Mouse (Mus musculus) embryonic facial prominence, embryonic 11.5 days (tissue): ENCODE measurements around the gene Ggact. TPM values are rescaled to one million over a fixed set of nuclear protein-coding genes. Genes with fewer than 3 reads are reported as not detected.

Source experiments
- ATAC-seq: fragments of 200-750 bp; cut with Nextera tagmentation; replicated peaks from 2 replicates; pipeline ENCODE4 v1.8.0; 2017; ENCODE audit warnings: low read depth; ENCODE audit not compliant: insufficient number of reproducible peaks, low FRiP score, low TSS enrichment
- DNase-seq: peaks from one replicate; pipeline ENCODE4 v3.0.0-alpha.2; 2015; ENCODE audit warnings: low spot score
- H3K27ac ChIP-seq: fragments of 300-500 bp; sonication (generic); replicated peaks from 2 replicates; pipeline ENCODE4 v1.5.1; 2014; ENCODE audit warnings: mild to moderate bottlenecking, low read depth, low read length, control low read depth
- H3K27me3 ChIP-seq: fragments of 300-500 bp; sonication (generic); 2 replicates; pipeline ENCODE4 v1.6.1; 2014; ENCODE audit warnings: mild to moderate bottlenecking, low read length, moderate library complexity, mixed read lengths; ENCODE audit not compliant: control insufficient read depth, insufficient read depth
- H3K36me3 ChIP-seq: fragments of 300-500 bp; sonication (generic); replicated peaks from 2 replicates; pipeline ENCODE4 v1.6.1; 2014; ENCODE audit warnings: low read depth, mild to moderate bottlenecking, low read length, moderate library complexity, mixed read lengths; ENCODE audit not compliant: control insufficient read depth, insufficient read depth
- H3K4me1 ChIP-seq: fragments of 300-500 bp; sonication (generic); 2 replicates; pipeline ENCODE4 v1.6.1; 2014; ENCODE audit warnings: low read length, mixed read lengths; ENCODE audit not compliant: control insufficient read depth, insufficient read depth
- H3K4me2 ChIP-seq: fragments of 300-500 bp; sonication (generic); 2 replicates; pipeline ENCODE4 v1.6.1; 2014; ENCODE audit warnings: low read depth, mild to moderate bottlenecking, control low read depth, low read length, moderate library complexity
- H3K4me3 ChIP-seq: fragments of 300-500 bp; sonication (generic); 2 replicates; pipeline ENCODE4 v1.5.1; 2014; ENCODE audit warnings: low read depth, low read length, control low read depth
- H3K9ac ChIP-seq: fragments of 300-500 bp; sonication (generic); replicated peaks from 2 replicates; pipeline ENCODE4 v1.6.1; 2014; ENCODE audit warnings: mild to moderate bottlenecking, control low read depth, low read length
- H3K9me3 ChIP-seq: fragments of 300-500 bp; sonication (generic); replicated peaks from 2 replicates; pipeline ENCODE4 v1.6.1; 2016; ENCODE audit warnings: mild to moderate bottlenecking, low read length, inconsistent platforms, mixed read lengths; ENCODE audit not compliant: control insufficient read depth
- WGBS: fragments of 180-500 bp; shearing (Covaris S2); extraction: QIAGEN DNeasy Blood & Tissue Kit; methylation state at CpG from one replicate; pipeline ENCODE4 v1.1.7; 2014; 5-methylcytosine and 5-hydroxymethylcytosine counted together
- polyA plus RNA-seq: library from polyadenylated mRNA; unstranded; fragments of >200 nt; fragmentation: Nextera tagmentation; extraction: Ambion mirVana; gene quantifications from 2 replicates; pipeline ENCODE4 v1.2.1, GENCODE M21; 2014

Ggact gene
- polyA plus RNA-seq = 6.7 and 9.3 TPM in 2 replicates

- WGBS = 77% methylated on average over 6 of the region's 6 CpGs
- Histone ChIP-seq H3K27me3 (no peaks in the 10 kb centered on the region), H3K9me3 (no peaks in the 10 kb centered on the region), H3K4me2 (peak within 1 kb of the TSS; percentile 77), H3K4me3 (peak within 1 kb of the TSS; percentile 62), H3K36me3 (no peaks in the 10 kb centered on the region), H3K27ac (no peak within 1 kb of the TSS), H3K4me1 (no peaks in the 10 kb centered on the region; the same call in 1 of the 2 replicates), H3K9ac (peak within 1 kb of the TSS; percentile 64)
- DNase-seq (no peak), ATAC-seq (no peak)
Observed at GRCm38 (mm10) chr14:122913657-122914056, at the start of gene Ggact. Gene Ggact (minus strand): TSS chr14:122913757.

GRCm38 (mm10) chr14:122957941-122958340 lies 44.4 kb upstream of the Ggact start:
- ATAC-seq (no peak), DNase-seq (no peak)
- Histone ChIP-seq H3K9me3 (no peaks in the 10 kb centered on the region), H3K4me1 (no peaks in the 10 kb centered on the region), H3K4me2 (no peak overlapping the region), H3K27me3 (no peaks in the 10 kb centered on the region), H3K4me3 (no peak overlapping the region), H3K9ac (no peak overlapping the region), H3K36me3 (no peaks in the 10 kb centered on the region), H3K27ac (no peak overlapping the region)
- WGBS = 89% methylated on average over 8 of the region's 8 CpGs

- no peaks in the 10 kb centered on the region for H3K9me3 ChIP-seq
- no peak overlapping the region for H3K9ac ChIP-seq
- no peaks in the 10 kb centered on the region for H3K36me3 ChIP-seq
- no peaks in the 10 kb centered on the region for H3K4me1 ChIP-seq
- ATAC-seq (0 out of 2 replicates have a peak, but pooled peaks have one; percentile 52), DNase-seq (peak; percentile 69)
- no peak overlapping the region for H3K4me2 ChIP-seq
- no peak overlapping the region for H3K27ac ChIP-seq
- H3K4me3 ChIP-seq = no peak overlapping the region
- no peaks in the 10 kb centered on the region for H3K27me3 ChIP-seq
- WGBS = 23% methylated on average over 1 of the region's 1 CpGs
Observed at GRCm38 (mm10) chr14:122953331-122953730, 39.8 kb upstream of the Ggact start.

GRCm38 (mm10) chr14:122952556-122952955 lies 39.0 kb upstream of the Ggact start:
- Histone ChIP-seq H3K36me3 (no peaks in the 10 kb centered on the region), H3K9ac (no peak overlapping the region), H3K4me1 (no peaks in the 10 kb centered on the region), H3K4me3 (no peak overlapping the region), H3K27ac (no peak overlapping the region), H3K9me3 (no peaks in the 10 kb centered on the region), H3K4me2 (no peak overlapping the region), H3K27me3 (no peaks in the 10 kb centered on the region)
- WGBS = 100% methylated on average over 1 of the region's 1 CpGs
- DNase-seq (no peak), ATAC-seq (no peak)

- H3K4me2 ChIP-seq = no peak overlapping the region
- no peaks in the 10 kb centered on the region for H3K36me3 ChIP-seq
- no peaks in the 10 kb centered on the region for H3K27me3 ChIP-seq
- DNase-seq = no peak
- ATAC-seq = no peak
- H3K4me3 ChIP-seq = no peak overlapping the region
- H3K27ac ChIP-seq = no peak overlapping the region
- WGBS = 81% methylated on average over 6 of the region's 6 CpGs
- H3K9ac ChIP-seq = no peak overlapping the region
- H3K4me1 ChIP-seq = no peaks in the 10 kb centered on the region
- no peaks in the 10 kb centered on the region for H3K9me3 ChIP-seq
Observed at GRCm38 (mm10) chr14:122951676-122952445, 38.3 kb upstream of the Ggact start.

- 83% methylated on average over 1 of the region's 1 CpGs for WGBS
Observed at GRCm38 (mm10) chr14:122950915-122951314, 37.4 kb upstream of the Ggact start.

GRCm38 (mm10) chr14:122943475-122943853 lies 29.9 kb upstream of the Ggact start:
- Histone ChIP-seq H3K4me1 (no peaks in the 10 kb centered on the region), H3K4me2 (no peak overlapping the region), H3K27me3 (no peaks in the 10 kb centered on the region), H3K4me3 (no peak overlapping the region), H3K27ac (no peak overlapping the region), H3K36me3 (no peaks in the 10 kb centered on the region; the same call in 1 of the 2 replicates), H3K9me3 (no peaks in the 10 kb centered on the region), H3K9ac (no peak overlapping the region)
- ATAC-seq (no peak), DNase-seq (no peak)
- 88% methylated on average over 3 of the region's 3 CpGs for WGBS

More at GRCm38 (mm10) chr14:122950915-122951314, 37.4 kb upstream of the Ggact start:
- DNase-seq (no peak), ATAC-seq (no peak)
- Histone ChIP-seq H3K4me1 (no peaks in the 10 kb centered on the region), H3K4me2 (no peak overlapping the region), H3K4me3 (no peak overlapping the region), H3K36me3 (no peaks in the 10 kb centered on the region), H3K9ac (no peak overlapping the region), H3K9me3 (no peaks in the 10 kb centered on the region), H3K27ac (no peak overlapping the region), H3K27me3 (no peaks in the 10 kb centered on the region)

GRCm38 (mm10) chr14:122942757-122943474 lies 29.4 kb upstream of the Ggact start:
- Histone ChIP-seq H3K9ac (no peak overlapping the region), H3K27ac (no peak overlapping the region), H3K27me3 (no peaks in the 10 kb centered on the region), H3K4me2 (no peak overlapping the region), H3K4me1 (no peaks in the 10 kb centered on the region), H3K9me3 (no peaks in the 10 kb centered on the region), H3K4me3 (no peak overlapping the region), H3K36me3 (no peaks in the 10 kb centered on the region; the same call in 1 of the 2 replicates)
- ATAC-seq = 0 out of 2 replicates have a peak, but pooled peaks have one; percentile 34
- WGBS = 64% methylated on average over 4 of the region's 4 CpGs
- DNase-seq = no peak
